Mouse (Mus musculus): Measurements from ENCODE around the gene Adgrl3. TPM values are rescaled to one million over a fixed set of nuclear protein-coding genes. Genes with fewer than 3 reads are reported as not detected.

The Adgrl3 gene
- polyA plus RNA-seq, 1 experiment, result 63.0 TPM

DNA sequence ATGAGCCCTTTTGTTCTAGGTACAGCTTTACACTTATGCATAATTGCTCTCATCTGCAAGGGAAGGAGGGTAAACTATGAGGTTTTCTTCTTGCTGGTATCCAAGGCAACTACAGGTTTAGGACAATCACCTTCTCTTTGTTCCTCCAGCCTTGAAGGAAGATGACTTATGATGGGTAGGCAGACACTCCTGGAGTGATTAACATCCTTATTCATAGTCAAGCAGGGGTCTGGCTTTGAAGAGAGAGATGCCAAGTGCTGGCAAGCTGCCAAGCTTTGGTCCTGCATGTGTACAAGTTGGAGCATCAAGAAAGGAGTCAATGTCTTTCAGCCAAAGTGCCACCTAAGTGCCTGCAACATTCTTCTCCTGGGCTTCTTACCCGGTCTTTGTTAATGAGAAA, 657.0 kb downstream of the Adgrl3 start:
- no peak for TF ChIP-seq POLR2A (IDR thresholded peaks at IDR 0.05; ENCODE audit: extremely low read depth, insufficient read depth, low read length)
- no peak for TF ChIP-seq CTCF (IDR thresholded peaks at IDR 0.05; ENCODE audit: extremely low read depth, insufficient read depth, low read length)
- H3K4me3 ChIP-seq (ENCODE audit: insufficient read depth, low read length), result no peak overlapping the region
- no peak overlapping the region for H3K27ac ChIP-seq (ENCODE audit: insufficient read depth, low read length)
- no peaks in the 10 kb centered on the region for H3K4me1 ChIP-seq (ENCODE audit: control insufficient read depth, insufficient read depth, low read length)

DNA sequence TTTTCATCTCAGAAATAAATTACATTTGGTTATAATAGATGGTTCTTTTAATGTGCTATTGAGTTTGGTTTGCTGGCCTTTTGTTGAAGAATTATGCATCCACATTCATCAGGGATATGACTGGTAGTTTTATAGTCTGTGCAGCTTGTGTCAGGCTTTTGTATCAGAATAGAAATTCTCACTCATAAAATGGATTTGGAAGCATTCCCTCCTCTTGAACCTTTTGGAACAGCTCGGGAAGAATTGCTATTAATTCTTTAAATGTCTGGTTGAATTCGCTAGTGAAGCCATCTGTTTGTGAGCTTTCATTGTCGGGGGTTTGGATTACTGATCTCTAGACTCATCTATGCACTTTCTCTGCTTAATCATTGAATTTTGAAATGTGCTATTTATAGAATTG, 666.3 kb downstream of the Adgrl3 start:
- Histone ChIP-seq H3K4me1 (ENCODE audit: control insufficient read depth, insufficient read depth, low read length) (peaks cover 3% of the 10 kb centered on the region), H3K4me3 (ENCODE audit: insufficient read depth, low read length) (no peak overlapping the region), H3K27ac (ENCODE audit: insufficient read depth, low read length) (no peak overlapping the region)
- no peak for TF ChIP-seq CTCF (IDR thresholded peaks at IDR 0.05; ENCODE audit: extremely low read depth, insufficient read depth, low read length)
- no peak for TF ChIP-seq POLR2A (IDR thresholded peaks at IDR 0.05; ENCODE audit: extremely low read depth, insufficient read depth, low read length)

DNA sequence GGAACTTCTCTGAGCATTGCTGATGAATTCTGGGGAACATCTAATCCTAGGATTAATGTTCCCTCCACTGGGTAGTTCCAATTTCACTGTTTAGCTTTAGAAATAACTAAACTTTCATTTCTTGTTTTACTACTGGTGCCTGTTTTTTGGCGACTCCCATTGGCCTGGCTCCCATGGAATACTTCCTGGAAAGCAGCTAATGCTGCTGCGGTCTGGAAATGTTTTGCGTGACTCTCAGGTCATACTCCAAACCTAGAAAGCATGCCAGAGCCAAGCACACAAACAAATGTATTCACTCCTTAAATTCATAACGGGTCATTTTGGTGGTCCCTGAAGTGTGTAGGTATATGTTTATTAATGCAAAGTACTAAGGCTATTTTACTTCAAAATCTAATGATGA, 666.9 kb downstream of the Adgrl3 start:
- Histone ChIP-seq H3K4me1 (ENCODE audit: control insufficient read depth, insufficient read depth, low read length) (peaks cover 3% of the 10 kb centered on the region), H3K27ac (ENCODE audit: insufficient read depth, low read length) (no peak overlapping the region), H3K4me3 (ENCODE audit: insufficient read depth, low read length) (no peak overlapping the region)
- TF ChIP-seq CTCF (IDR thresholded peaks at IDR 0.05; ENCODE audit: extremely low read depth, insufficient read depth, low read length) (no peak), POLR2A (IDR thresholded peaks at IDR 0.05; ENCODE audit: extremely low read depth, insufficient read depth, low read length) (no peak)

DNA sequence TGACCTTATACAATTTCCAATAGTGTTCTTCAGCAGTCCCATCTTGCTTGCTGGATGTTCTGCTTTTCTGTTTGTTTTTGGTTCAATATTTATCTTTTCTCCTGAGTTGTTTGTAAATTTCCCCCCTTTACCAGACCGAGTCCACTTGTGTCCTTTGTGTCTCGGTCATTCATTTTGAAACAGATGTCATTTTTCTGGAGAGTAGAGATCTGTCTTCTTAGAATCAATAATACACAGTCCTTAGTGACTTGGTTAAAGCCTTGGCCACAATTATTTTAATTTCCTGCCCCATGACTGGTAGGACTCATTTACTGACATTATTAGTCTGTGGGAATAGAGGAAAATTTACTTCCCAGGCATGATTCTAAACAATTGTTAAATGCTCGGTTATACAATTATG, 709.7 kb downstream of the Adgrl3 start:
- Histone ChIP-seq H3K4me1 (ENCODE audit: control insufficient read depth, insufficient read depth, low read length) (no peaks in the 10 kb centered on the region), H3K27ac (ENCODE audit: insufficient read depth, low read length) (no peak overlapping the region), H3K4me3 (ENCODE audit: insufficient read depth, low read length) (no peak overlapping the region)
- TF ChIP-seq POLR2A (IDR thresholded peaks at IDR 0.05; ENCODE audit: extremely low read depth, insufficient read depth, low read length) (no peak), CTCF (IDR thresholded peaks at IDR 0.05; ENCODE audit: extremely low read depth, insufficient read depth, low read length) (no peak)

DNA sequence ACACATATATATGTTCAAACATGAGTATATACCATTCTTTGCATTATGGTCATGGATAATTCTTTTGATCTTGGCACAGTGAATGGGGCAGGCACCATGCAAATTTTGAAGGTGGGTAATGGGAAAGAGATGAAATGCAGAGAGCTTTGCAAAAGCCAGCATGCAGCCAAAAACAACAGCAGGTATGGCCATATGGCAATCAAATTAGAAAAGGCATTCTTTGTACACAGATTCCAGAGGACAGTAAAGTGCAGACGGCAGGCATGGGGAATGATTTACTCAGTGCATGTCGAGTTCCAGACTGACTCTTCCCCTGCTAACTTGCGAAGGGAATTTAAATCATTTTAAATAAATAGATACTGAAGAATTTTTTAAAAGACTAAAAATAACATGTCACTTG, 716.1 kb downstream of the Adgrl3 start:
- TF ChIP-seq POLR2A (IDR thresholded peaks at IDR 0.05; ENCODE audit: extremely low read depth, insufficient read depth, low read length) (no peak), CTCF (IDR thresholded peaks at IDR 0.05; ENCODE audit: extremely low read depth, insufficient read depth, low read length) (no peak)
- Histone ChIP-seq H3K4me1 (ENCODE audit: control insufficient read depth, insufficient read depth, low read length) (no peaks in the 10 kb centered on the region), H3K27ac (ENCODE audit: insufficient read depth, low read length) (no peak overlapping the region)

DNA sequence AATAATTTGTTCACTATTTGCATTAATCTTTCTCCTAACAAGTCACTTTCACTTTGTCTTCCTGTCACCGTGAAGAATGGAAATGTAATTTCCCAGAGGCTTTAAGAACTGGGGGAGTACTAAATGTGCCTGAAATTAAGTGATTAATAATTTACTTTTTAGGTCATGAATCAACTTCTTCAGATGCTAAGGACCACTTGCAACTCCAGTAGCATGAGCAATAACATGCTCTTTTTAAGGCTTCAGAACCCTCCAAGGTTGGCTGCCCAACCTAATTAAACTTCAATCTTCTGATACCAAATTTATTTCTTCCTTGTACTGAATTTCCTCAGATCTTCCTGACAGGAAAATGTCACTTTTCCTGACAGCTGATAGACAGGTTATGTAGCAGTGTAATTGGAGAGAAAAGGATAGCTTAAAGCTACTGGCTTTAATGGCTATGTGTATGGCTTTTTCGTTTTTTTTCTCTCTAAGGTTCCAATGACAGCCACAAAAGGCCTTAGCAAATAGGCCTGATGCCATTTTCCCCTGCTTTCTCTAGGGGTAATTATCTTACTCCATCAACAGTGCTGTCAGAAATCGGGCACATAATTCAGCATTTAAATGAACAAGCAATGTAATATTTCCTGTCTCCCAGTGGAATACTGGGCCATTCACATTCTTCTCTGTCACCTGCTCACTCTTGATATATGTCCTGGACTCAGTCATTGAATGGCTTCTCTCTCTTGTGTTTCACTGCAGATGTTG, 718.5 kb downstream of the Adgrl3 start:
- Histone ChIP-seq H3K4me1 (ENCODE audit: control insufficient read depth, insufficient read depth, low read length) (no peaks in the 10 kb centered on the region), H3K4me3 (ENCODE audit: insufficient read depth, low read length) (no peak overlapping the region), H3K27ac (ENCODE audit: insufficient read depth, low read length) (no peak overlapping the region)
- no peak for TF ChIP-seq CTCF (IDR thresholded peaks at IDR 0.05; ENCODE audit: extremely low read depth, insufficient read depth, low read length)
- TF ChIP-seq POLR2A (IDR thresholded peaks at IDR 0.05; ENCODE audit: extremely low read depth, insufficient read depth, low read length), result no peak

More for the DNA sequence above, 716.1 kb downstream of the Adgrl3 start:
- H3K4me3 ChIP-seq (ENCODE audit: insufficient read depth, low read length), result no peak overlapping the region

DNA sequence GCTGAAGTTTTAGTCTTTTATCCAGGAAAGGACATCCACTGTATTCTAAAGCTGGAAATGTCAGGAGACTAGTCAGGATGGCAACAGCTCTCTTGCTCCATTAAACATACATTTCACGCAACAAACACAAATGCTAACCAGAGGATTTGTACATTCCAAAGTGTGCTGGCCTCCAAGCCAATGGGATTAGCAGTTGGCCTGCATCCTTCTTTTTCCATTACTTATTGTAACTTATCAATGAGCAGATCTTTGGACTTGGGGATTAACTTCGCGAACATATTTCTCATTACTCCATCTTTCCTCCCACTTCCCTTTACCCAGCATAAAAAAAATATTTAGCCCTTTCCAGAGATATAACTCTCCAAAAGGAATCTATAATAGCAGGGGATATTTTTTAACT, 732.5 kb downstream of the Adgrl3 start:
- Histone ChIP-seq H3K4me3 (ENCODE audit: insufficient read depth, low read length) (no peak overlapping the region), H3K4me1 (ENCODE audit: control insufficient read depth, insufficient read depth, low read length) (no peaks in the 10 kb centered on the region), H3K27ac (ENCODE audit: insufficient read depth, low read length) (no peak overlapping the region)
- no peak for TF ChIP-seq CTCF (IDR thresholded peaks at IDR 0.05; ENCODE audit: extremely low read depth, insufficient read depth, low read length)
- TF ChIP-seq POLR2A (IDR thresholded peaks at IDR 0.05; ENCODE audit: extremely low read depth, insufficient read depth, low read length), result no peak

DNA sequence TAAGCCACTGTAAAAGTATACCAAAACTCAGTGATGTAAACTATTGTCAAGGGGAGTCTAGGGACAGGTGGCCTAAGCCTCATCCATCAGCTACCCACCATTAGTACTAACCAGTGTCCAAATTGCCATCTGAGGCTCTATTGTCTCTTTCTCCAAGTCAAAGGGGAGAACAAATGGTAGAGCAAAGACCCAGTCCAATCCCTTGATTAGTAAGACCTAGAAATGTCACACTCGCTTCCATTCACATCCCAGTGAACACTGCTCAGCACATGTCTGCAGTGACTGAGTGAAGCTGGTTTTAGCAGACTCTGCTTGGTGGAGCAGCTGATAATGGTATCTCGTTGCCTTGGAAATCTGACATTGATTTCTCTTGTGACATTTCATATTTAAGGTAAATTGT, 735.8 kb downstream of the Adgrl3 start:
- no peaks in the 10 kb centered on the region for H3K4me1 ChIP-seq (ENCODE audit: control insufficient read depth, insufficient read depth, low read length)
- no peak for TF ChIP-seq POLR2A (IDR thresholded peaks at IDR 0.05; ENCODE audit: extremely low read depth, insufficient read depth, low read length)
- no peak for TF ChIP-seq CTCF (IDR thresholded peaks at IDR 0.05; ENCODE audit: extremely low read depth, insufficient read depth, low read length)
- no peak overlapping the region for H3K27ac ChIP-seq (ENCODE audit: insufficient read depth, low read length)
- H3K4me3 ChIP-seq (ENCODE audit: insufficient read depth, low read length), result no peak overlapping the region

DNA sequence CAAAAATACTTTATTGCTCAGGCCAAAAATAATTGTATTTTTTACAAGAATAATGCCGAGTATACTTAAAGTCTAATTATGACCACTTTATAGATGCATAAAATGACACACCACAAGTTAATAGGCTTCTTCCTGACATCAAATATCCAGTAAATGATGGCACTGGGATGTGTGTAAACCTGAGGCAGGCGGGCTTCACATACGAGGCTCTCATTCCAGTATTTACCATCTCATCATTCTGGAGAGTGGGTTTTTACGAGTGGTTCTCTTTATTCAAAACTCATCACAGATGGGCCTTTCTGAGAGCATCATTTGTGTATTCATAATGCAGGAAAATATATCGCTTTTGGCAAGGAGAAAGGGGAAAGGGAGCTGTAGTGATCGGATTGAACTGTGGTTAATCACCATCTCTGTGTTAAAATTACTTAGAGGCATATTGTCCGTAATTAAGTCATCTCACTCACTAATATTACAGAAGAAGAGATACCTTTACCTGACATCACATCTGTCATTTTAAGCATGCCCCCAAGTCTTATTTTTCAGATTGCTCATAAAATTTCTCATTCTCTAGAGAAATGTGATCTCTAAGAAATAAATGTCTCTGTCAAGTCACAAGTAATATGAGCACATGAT, 737.3 kb downstream of the Adgrl3 start:
- Histone ChIP-seq H3K27ac (ENCODE audit: insufficient read depth, low read length) (no peak overlapping the region), H3K4me1 (ENCODE audit: control insufficient read depth, insufficient read depth, low read length) (no peaks in the 10 kb centered on the region), H3K4me3 (ENCODE audit: insufficient read depth, low read length) (no peak overlapping the region)
- no peak for TF ChIP-seq CTCF (IDR thresholded peaks at IDR 0.05; ENCODE audit: extremely low read depth, insufficient read depth, low read length)
- no peak for TF ChIP-seq POLR2A (IDR thresholded peaks at IDR 0.05; ENCODE audit: extremely low read depth, insufficient read depth, low read length)

DNA sequence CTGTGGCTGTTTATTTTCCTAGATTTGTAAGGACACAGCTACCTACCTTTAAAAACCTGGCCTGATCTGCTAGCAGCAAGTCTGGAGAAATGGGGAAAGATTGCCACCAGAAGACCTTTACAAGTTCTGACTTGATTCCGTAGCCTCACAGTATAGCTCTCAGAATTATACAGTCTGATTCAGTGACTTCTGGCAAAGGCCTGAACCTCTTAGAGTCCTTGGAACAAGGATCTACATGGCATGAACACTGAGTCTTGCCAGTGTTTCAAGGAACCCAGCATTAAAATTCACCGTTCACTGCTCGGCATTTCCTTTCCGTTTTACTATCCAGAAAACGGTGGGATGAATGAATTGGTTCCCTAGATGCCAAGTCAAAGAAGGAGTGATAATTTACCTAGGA, 756.3 kb downstream of the Adgrl3 start:
- Histone ChIP-seq H3K4me3 (ENCODE audit: insufficient read depth, low read length) (no peak overlapping the region), H3K27ac (ENCODE audit: insufficient read depth, low read length) (no peak overlapping the region), H3K4me1 (ENCODE audit: control insufficient read depth, insufficient read depth, low read length) (no peaks in the 10 kb centered on the region)
- TF ChIP-seq CTCF (IDR thresholded peaks at IDR 0.05; ENCODE audit: extremely low read depth, insufficient read depth, low read length) (no peak), POLR2A (IDR thresholded peaks at IDR 0.05; ENCODE audit: extremely low read depth, insufficient read depth, low read length) (no peak)
